Mouse (Mus musculus) liver, embryonic 13.5 days (tissue): ENCODE results near the gene Tmem115. TPM values are rescaled to one million over a fixed set of nuclear protein-coding genes. Genes with fewer than 3 reads are reported as not detected.
"Not testable (repeated sequence)": the region's sequence is repeated elsewhere in the genome, so short reads cannot be mapped to it uniquely, and the experiment has no call there.

Source experiments
- ATAC-seq: fragments of 200-750 bp; cut with Nextera tagmentation; 2 replicates; pipeline ENCODE4 v1.8.0; 2017; ENCODE audit warnings: low read depth, mild to moderate bottlenecking, moderate number of reproducible peaks, moderate library complexity
- DNase-seq: peaks from one replicate; pipeline ENCODE4 v3.0.0; 2022
- H3K27ac ChIP-seq: fragments of 300-500 bp; sonication (generic); 2 replicates; pipeline ENCODE4 v1.5.1; 2015; ENCODE audit warnings: moderate library complexity, mild to moderate bottlenecking, inconsistent platforms
- H3K27me3 ChIP-seq: fragments of 300-500 bp; sonication (generic); 2 replicates; pipeline ENCODE4 v1.6.1; 2015; ENCODE audit warnings: mild to moderate bottlenecking, inconsistent platforms
- H3K36me3 ChIP-seq: fragments of 300-500 bp; sonication (generic); 2 replicates; pipeline ENCODE4 v1.6.1; 2015; ENCODE audit warnings: mild to moderate bottlenecking, inconsistent platforms
- H3K4me1 ChIP-seq: fragments of 300-500 bp; sonication (generic); replicated peaks from 2 replicates; pipeline ENCODE4 v1.6.1; 2015; ENCODE audit warnings: inconsistent platforms
- H3K4me2 ChIP-seq: fragments of 300-500 bp; sonication (generic); 2 replicates; pipeline ENCODE4 v1.6.1; 2015; ENCODE audit warnings: inconsistent platforms, mild to moderate bottlenecking, moderate library complexity
- H3K4me3 ChIP-seq: fragments of 300-500 bp; sonication (generic); replicated peaks from 2 replicates; pipeline ENCODE4 v1.5.1; 2015; ENCODE audit warnings: mild to moderate bottlenecking, inconsistent platforms
- H3K9ac ChIP-seq: fragments of 300-500 bp; sonication (generic); 2 replicates; pipeline ENCODE4 v1.6.1; 2015; ENCODE audit warnings: mild to moderate bottlenecking, inconsistent platforms
- H3K9me3 ChIP-seq: fragments of 300-500 bp; sonication (generic); replicated peaks from 2 replicates; pipeline ENCODE4 v1.6.1; 2016; ENCODE audit warnings: inconsistent platforms
- WGBS: fragments of 180-500 bp; shearing (Covaris S2); methylation state at CpG from one replicate; pipeline ENCODE4 v1.1.7; 2015; ENCODE audit not compliant: insufficient replicate concordance; 5-methylcytosine and 5-hydroxymethylcytosine counted together
- polyA plus RNA-seq: library from polyadenylated mRNA; unstranded; fragments of >200 nt; fragmentation: Nextera tagmentation; extraction: Ambion mirVana; gene quantifications from 2 replicates; pipeline ENCODE4 v1.2.1, GENCODE M21; 2015

The Tmem115 gene
- polyA plus RNA-seq, 1 experiment from 2014 or later, result 16.5 TPM

- H3K4me1 ChIP-seq, result peaks cover 84% of the 10 kb centered on the region
- peak overlapping the region; percentile 92 for H3K4me2 ChIP-seq
- H3K9me3 ChIP-seq, result no peaks in the 10 kb centered on the region
- ATAC-seq, result no peak
- peak; percentile 65 for DNase-seq
- 0 out of 2 replicates have a peak overlapping the region, but pooled peaks have one; percentile 7 for H3K9ac ChIP-seq
- peak overlapping the region; percentile 94 for H3K27ac ChIP-seq
- WGBS, result 51% methylated on average over 15 of the region's 15 CpGs
- peaks cover 35% of the 10 kb centered on the region for H3K36me3 ChIP-seq
- no peaks in the 10 kb centered on the region for H3K27me3 ChIP-seq
- H3K4me3 ChIP-seq, result no peak overlapping the region
These were observed 32.4 kb downstream of the Tmem115 start for GRCm38 (mm10) chr9:107566041-107566709.

GRCm38 (mm10) chr9:107566855-107567254 is 33.1 kb downstream of the Tmem115 start:
- DNase-seq (no peak), ATAC-seq (no peak)
- Histone ChIP-seq H3K4me3 (0 out of 2 replicates have a peak overlapping the region, but pooled peaks have one; percentile 86), H3K9ac (peak overlapping the region; percentile 92), H3K27ac (peak overlapping the region; percentile 94), H3K4me1 (peaks cover 85% of the 10 kb centered on the region), H3K4me2 (peak overlapping the region; percentile 92), H3K9me3 (no peaks in the 10 kb centered on the region), H3K27me3 (no peaks in the 10 kb centered on the region), H3K36me3 (peaks cover 35% of the 10 kb centered on the region)
- WGBS, result 40% methylated on average over 3 of the region's 3 CpGs

- peak within 1 kb of the TSS; percentile 92 for H3K9ac ChIP-seq
These were observed 34.1 kb downstream of the Tmem115 start, which contains the start of gene Hyal2 for GRCm38 (mm10) chr9:107567702-107568319. Gene Hyal2, plus strand, starts transcription at chr9:107567945.

GRCm38 (mm10) chr9:107568331-107569261 is 34.9 kb downstream of the Tmem115 start:
- peak; percentile 84 for DNase-seq
- peak overlapping the region; percentile 94 for H3K27ac ChIP-seq
- peak overlapping the region; percentile 86 for H3K4me3 ChIP-seq
- no peaks in the 10 kb centered on the region for H3K9me3 ChIP-seq
- H3K4me2 ChIP-seq, result peak overlapping the region; percentile 92
- ATAC-seq, result peak; percentile 75
- H3K27me3 ChIP-seq, result no peaks in the 10 kb centered on the region
- H3K4me1 ChIP-seq, result peaks cover 90% of the 10 kb centered on the region
- H3K9ac ChIP-seq, result peak overlapping the region; percentile 92
- under 1% methylated on average over 41 of the region's 41 CpGs for WGBS
- H3K36me3 ChIP-seq, result peaks cover 47% of the 10 kb centered on the region

More at GRCm38 (mm10) chr9:107567702-107568319, 34.1 kb downstream of the Tmem115 start, which contains the start of gene Hyal2:
- Histone ChIP-seq H3K36me3 (peaks cover 40% of the 10 kb centered on the region), H3K9me3 (no peaks in the 10 kb centered on the region), H3K4me1 (peaks cover 85% of the 10 kb centered on the region), H3K27ac (peak within 1 kb of the TSS; percentile 94), H3K4me2 (peak within 1 kb of the TSS; percentile 92), H3K4me3 (peak within 1 kb of the TSS; percentile 86), H3K27me3 (no peaks in the 10 kb centered on the region)
- 37% methylated on average over 18 of the region's 18 CpGs for WGBS
- no peak for ATAC-seq
- no peak for DNase-seq

- 0% methylated on average over 23 of the region's 23 CpGs for WGBS
- Histone ChIP-seq H3K27me3 (no peaks in the 10 kb centered on the region), H3K9ac (peak overlapping the region; percentile 92), H3K4me3 (peak overlapping the region; percentile 86), H3K27ac (peak overlapping the region; percentile 94), H3K36me3 (peaks cover 49% of the 10 kb centered on the region), H3K9me3 (no peaks in the 10 kb centered on the region), H3K4me1 (peaks cover 85% of the 10 kb centered on the region), H3K4me2 (peak overlapping the region; percentile 92)
- no peak for DNase-seq
- ATAC-seq, result peak; percentile 7
These were observed 35.5 kb downstream of the Tmem115 start for GRCm38 (mm10) chr9:107569270-107569669.

- Histone ChIP-seq H3K9ac (peak overlapping the region; percentile 92), H3K4me1 (peaks cover 82% of the 10 kb centered on the region), H3K4me2 (peak overlapping the region; percentile 92), H3K4me3 (peak overlapping the region; percentile 86), H3K9me3 (no peaks in the 10 kb centered on the region), H3K36me3 (peaks cover 46% of the 10 kb centered on the region), H3K27me3 (no peaks in the 10 kb centered on the region), H3K27ac (peak overlapping the region; percentile 94)
- 65% methylated on average over 13 of the region's 13 CpGs for WGBS
- ATAC-seq (no peak), DNase-seq (no peak)
These were observed 36.3 kb downstream of the Tmem115 start for GRCm38 (mm10) chr9:107570016-107570415.

- peaks cover 40% of the 10 kb centered on the region for H3K36me3 ChIP-seq
- H3K9ac ChIP-seq, result peak overlapping the region; percentile 92
- no peaks in the 10 kb centered on the region for H3K9me3 ChIP-seq
- ATAC-seq (peak; percentile 68), DNase-seq (peak; percentile 70)
- H3K4me3 ChIP-seq, result peak overlapping the region; percentile 86
- peak overlapping the region; percentile 92 for H3K4me2 ChIP-seq
- peak overlapping the region; percentile 94 for H3K27ac ChIP-seq
- 31% methylated on average over 21 of the region's 21 CpGs for WGBS
- H3K4me1 ChIP-seq, result peaks cover 82% of the 10 kb centered on the region
- no peaks in the 10 kb centered on the region for H3K27me3 ChIP-seq
These were observed 37.1 kb downstream of the Tmem115 start for GRCm38 (mm10) chr9:107570845-107571244.

- Histone ChIP-seq H3K9ac (peak overlapping the region; percentile 92), H3K36me3 (peaks cover 40% of the 10 kb centered on the region)
These were observed 38.0 kb downstream of the Tmem115 start for GRCm38 (mm10) chr9:107571534-107572326.

GRCm38 (mm10) chr9:107572327-107572662 is 38.5 kb downstream of the Tmem115 start:
- H3K9ac ChIP-seq, result peak overlapping the region; percentile 92

More at GRCm38 (mm10) chr9:107571534-107572326, 38.0 kb downstream of the Tmem115 start:
- peak; percentile 51 for DNase-seq
- peak overlapping the region; percentile 94 for H3K27ac ChIP-seq
- H3K4me3 ChIP-seq, result peak overlapping the region; percentile 86
- peak; percentile 43 for ATAC-seq
- peak overlapping the region; percentile 92 for H3K4me2 ChIP-seq
- WGBS, result 78% methylated on average over 22 of the region's 22 CpGs
- H3K27me3 ChIP-seq, result no peaks in the 10 kb centered on the region
- peaks cover 82% of the 10 kb centered on the region for H3K4me1 ChIP-seq
- no peaks in the 10 kb centered on the region for H3K9me3 ChIP-seq

GRCm38 (mm10) chr9:107573774-107574173 is 40.0 kb downstream of the Tmem115 start:
- not testable (repeated sequence) for H3K9ac ChIP-seq, DNase-seq, ATAC-seq, H3K4me3 ChIP-seq, H3K4me2 ChIP-seq, H3K27me3 ChIP-seq, H3K9me3 ChIP-seq
- Histone ChIP-seq H3K36me3 (peaks cover 40% of the 10 kb centered on the region), H3K27ac (peak overlapping the region; percentile 94), H3K4me1 (peaks cover 81% of the 10 kb centered on the region)
- WGBS, result 73% methylated on average over 6 of the region's 6 CpGs

More at GRCm38 (mm10) chr9:107572327-107572662, 38.5 kb downstream of the Tmem115 start:
- Histone ChIP-seq H3K27me3 (no peaks in the 10 kb centered on the region), H3K36me3 (peaks cover 40% of the 10 kb centered on the region), H3K9me3 (no peaks in the 10 kb centered on the region), H3K4me3 (peak overlapping the region; percentile 86; the same call in 1 of the 2 replicates), H3K4me2 (peak overlapping the region; percentile 92), H3K27ac (peak overlapping the region; percentile 94), H3K4me1 (peaks cover 82% of the 10 kb centered on the region)
- no peak for DNase-seq
- no peak for ATAC-seq
- WGBS, result 92% methylated on average over 2 of the region's 2 CpGs
